Mouse (Mus musculus): Measurements from ENCODE around the gene Adprhl1. TPM values are rescaled to one million over a fixed set of nuclear protein-coding genes. Genes with fewer than 3 reads are reported as not detected.

The Adprhl1 gene
- polyA plus RNA-seq, 1 experiment: not detected

GRCm38 (mm10) chr8:13230471-13230870, 23.5 kb downstream of the Adprhl1 start:
- H3K4me3 ChIP-seq (ENCODE audit: low read depth, low read length): no peak overlapping the region

GRCm38 (mm10) chr8:13229802-13230201, 24.2 kb downstream of the Adprhl1 start:
- Histone ChIP-seq H3K27me3 (ENCODE audit: control insufficient read depth, insufficient read depth, low read length) (no peaks in the 10 kb centered on the region), H3K27ac (ENCODE audit: insufficient read depth, low read depth, low read length) (no peak overlapping the region), H3K36me3 (ENCODE audit: control insufficient read depth, insufficient read depth, low read length) (no peaks in the 10 kb centered on the region), H3K4me1 (ENCODE audit: control insufficient read depth, insufficient read depth, insufficient read length, low read length) (no peaks in the 10 kb centered on the region), H3K4me3 (ENCODE audit: low read depth, low read length) (no peak overlapping the region)
- TF ChIP-seq CTCF (IDR thresholded peaks at IDR 0.05; ENCODE audit: extremely low read depth, insufficient read length, insufficient replicate concordance, low read depth, low read length) (no peak), POLR2A (IDR thresholded peaks at IDR 0.05; ENCODE audit: low read depth, low read length) (no peak)
- 72% methylated on average over 12 of the region's 12 CpGs for whole genome bisulfite sequencing

More at GRCm38 (mm10) chr8:13230471-13230870, 23.5 kb downstream of the Adprhl1 start:
- 88% methylated on average over 4 of the region's 4 CpGs for WGBS
- TF ChIP-seq CTCF (IDR thresholded peaks at IDR 0.05; ENCODE audit: extremely low read depth, insufficient read length, insufficient replicate concordance, low read depth, low read length) (no peak), POLR2A (IDR thresholded peaks at IDR 0.05; ENCODE audit: low read depth, low read length) (no peak)
- Histone ChIP-seq H3K27ac (ENCODE audit: insufficient read depth, low read depth, low read length) (no peak overlapping the region), H3K36me3 (ENCODE audit: control insufficient read depth, insufficient read depth, low read length) (no peaks in the 10 kb centered on the region), H3K4me1 (ENCODE audit: control insufficient read depth, insufficient read depth, insufficient read length, low read length) (no peaks in the 10 kb centered on the region), H3K27me3 (ENCODE audit: control insufficient read depth, insufficient read depth, low read length) (no peaks in the 10 kb centered on the region)

- no peaks in the 10 kb centered on the region for H3K27me3 ChIP-seq (ENCODE audit: control insufficient read depth, insufficient read depth, low read length)
- TF ChIP-seq POLR2A (IDR thresholded peaks at IDR 0.05; ENCODE audit: low read depth, low read length): no peak
- TF ChIP-seq CTCF (IDR thresholded peaks at IDR 0.05; ENCODE audit: extremely low read depth, insufficient read length, insufficient replicate concordance, low read depth, low read length): no peak
- WGBS: 63% methylated on average over 9 of the region's 9 CpGs
These were observed 24.9 kb downstream of the Adprhl1 start for GRCm38 (mm10) chr8:13228923-13229610.

GRCm38 (mm10) chr8:13227184-13227583, 26.8 kb downstream of the Adprhl1 start:
- H3K27ac ChIP-seq (ENCODE audit: insufficient read depth, low read depth, low read length): no peak overlapping the region
- no peak overlapping the region for H3K4me3 ChIP-seq (ENCODE audit: low read depth, low read length)
- 30% methylated on average over 3 of the region's 3 CpGs for WGBS
- no peaks in the 10 kb centered on the region for H3K4me1 ChIP-seq (ENCODE audit: control insufficient read depth, insufficient read depth, insufficient read length, low read length)
- no peaks in the 10 kb centered on the region for H3K36me3 ChIP-seq (ENCODE audit: control insufficient read depth, insufficient read depth, low read length)
- no peaks in the 10 kb centered on the region for H3K27me3 ChIP-seq (ENCODE audit: control insufficient read depth, insufficient read depth, low read length)
- TF ChIP-seq POLR2A (IDR thresholded peaks at IDR 0.05; ENCODE audit: low read depth, low read length) (no peak), CTCF (IDR thresholded peaks at IDR 0.05; ENCODE audit: extremely low read depth, insufficient read length, insufficient replicate concordance, low read depth, low read length) (no peak)

More at GRCm38 (mm10) chr8:13228923-13229610, 24.9 kb downstream of the Adprhl1 start:
- Histone ChIP-seq H3K4me1 (ENCODE audit: control insufficient read depth, insufficient read depth, insufficient read length, low read length) (no peaks in the 10 kb centered on the region), H3K36me3 (ENCODE audit: control insufficient read depth, insufficient read depth, low read length) (no peaks in the 10 kb centered on the region), H3K27ac (ENCODE audit: insufficient read depth, low read depth, low read length) (no peak overlapping the region), H3K4me3 (ENCODE audit: low read depth, low read length) (no peak overlapping the region)

GRCm38 (mm10) chr8:13226288-13226687, 27.7 kb downstream of the Adprhl1 start:
- no peak for TF ChIP-seq CTCF (IDR thresholded peaks at IDR 0.05; ENCODE audit: extremely low read depth, insufficient read length, insufficient replicate concordance, low read depth, low read length)
- no peak for TF ChIP-seq POLR2A (IDR thresholded peaks at IDR 0.05; ENCODE audit: low read depth, low read length)
- Histone ChIP-seq H3K27me3 (ENCODE audit: control insufficient read depth, insufficient read depth, low read length) (no peaks in the 10 kb centered on the region), H3K27ac (ENCODE audit: insufficient read depth, low read depth, low read length) (no peak overlapping the region), H3K4me3 (ENCODE audit: low read depth, low read length) (no peak overlapping the region), H3K36me3 (ENCODE audit: control insufficient read depth, insufficient read depth, low read length) (no peaks in the 10 kb centered on the region), H3K4me1 (ENCODE audit: control insufficient read depth, insufficient read depth, insufficient read length, low read length) (no peaks in the 10 kb centered on the region)
- WGBS: 71% methylated on average over 6 of the region's 6 CpGs

GRCm38 (mm10) chr8:13224426-13224825, 29.5 kb downstream of the Adprhl1 start:
- no peaks in the 10 kb centered on the region for H3K36me3 ChIP-seq (ENCODE audit: control insufficient read depth, insufficient read depth, low read length)
- no peak overlapping the region for H3K27ac ChIP-seq (ENCODE audit: insufficient read depth, low read depth, low read length)
- 79% methylated on average over 9 of the region's 9 CpGs for WGBS
- H3K4me3 ChIP-seq (ENCODE audit: low read depth, low read length): no peak overlapping the region
- H3K27me3 ChIP-seq (ENCODE audit: control insufficient read depth, insufficient read depth, low read length): no peaks in the 10 kb centered on the region
- no peaks in the 10 kb centered on the region for H3K4me1 ChIP-seq (ENCODE audit: control insufficient read depth, insufficient read depth, insufficient read length, low read length)
- TF ChIP-seq CTCF (IDR thresholded peaks at IDR 0.05; ENCODE audit: extremely low read depth, insufficient read length, insufficient replicate concordance, low read depth, low read length) (no peak), POLR2A (IDR thresholded peaks at IDR 0.05; ENCODE audit: low read depth, low read length) (no peak)

GRCm38 (mm10) chr8:13218441-13218840, 35.5 kb downstream of the Adprhl1 start:
- H3K27ac ChIP-seq (ENCODE audit: insufficient read depth, low read depth, low read length): no peak overlapping the region
- peaks cover 2% of the 10 kb centered on the region; the same call in 1 of the 2 replicates for H3K4me1 ChIP-seq (ENCODE audit: control insufficient read depth, insufficient read depth, insufficient read length, low read length)
- no peaks in the 10 kb centered on the region for H3K36me3 ChIP-seq (ENCODE audit: control insufficient read depth, insufficient read depth, low read length)
- H3K4me3 ChIP-seq (ENCODE audit: low read depth, low read length): no peak overlapping the region
- no peak for TF ChIP-seq CTCF (IDR thresholded peaks at IDR 0.05; ENCODE audit: extremely low read depth, insufficient read length, insufficient replicate concordance, low read depth, low read length)
- no peak for TF ChIP-seq POLR2A (IDR thresholded peaks at IDR 0.05; ENCODE audit: low read depth, low read length)
- no peaks in the 10 kb centered on the region for H3K27me3 ChIP-seq (ENCODE audit: control insufficient read depth, insufficient read depth, low read length)
- 75% methylated on average over 4 of the region's 4 CpGs for WGBS
